Mouse (Mus musculus) c-Kit-positive CD71-negative TER-119-negative erythroid progenitor cells, embryonic 14.5 days (primary cell): ENCODE results near the gene Nlk.

Experiments
- DNase-seq: peaks from one replicate; pipeline ENCODE4 v3.0.0-alpha.2; 2013; ENCODE audit warnings: low read depth

The Nlk gene

DNA sequence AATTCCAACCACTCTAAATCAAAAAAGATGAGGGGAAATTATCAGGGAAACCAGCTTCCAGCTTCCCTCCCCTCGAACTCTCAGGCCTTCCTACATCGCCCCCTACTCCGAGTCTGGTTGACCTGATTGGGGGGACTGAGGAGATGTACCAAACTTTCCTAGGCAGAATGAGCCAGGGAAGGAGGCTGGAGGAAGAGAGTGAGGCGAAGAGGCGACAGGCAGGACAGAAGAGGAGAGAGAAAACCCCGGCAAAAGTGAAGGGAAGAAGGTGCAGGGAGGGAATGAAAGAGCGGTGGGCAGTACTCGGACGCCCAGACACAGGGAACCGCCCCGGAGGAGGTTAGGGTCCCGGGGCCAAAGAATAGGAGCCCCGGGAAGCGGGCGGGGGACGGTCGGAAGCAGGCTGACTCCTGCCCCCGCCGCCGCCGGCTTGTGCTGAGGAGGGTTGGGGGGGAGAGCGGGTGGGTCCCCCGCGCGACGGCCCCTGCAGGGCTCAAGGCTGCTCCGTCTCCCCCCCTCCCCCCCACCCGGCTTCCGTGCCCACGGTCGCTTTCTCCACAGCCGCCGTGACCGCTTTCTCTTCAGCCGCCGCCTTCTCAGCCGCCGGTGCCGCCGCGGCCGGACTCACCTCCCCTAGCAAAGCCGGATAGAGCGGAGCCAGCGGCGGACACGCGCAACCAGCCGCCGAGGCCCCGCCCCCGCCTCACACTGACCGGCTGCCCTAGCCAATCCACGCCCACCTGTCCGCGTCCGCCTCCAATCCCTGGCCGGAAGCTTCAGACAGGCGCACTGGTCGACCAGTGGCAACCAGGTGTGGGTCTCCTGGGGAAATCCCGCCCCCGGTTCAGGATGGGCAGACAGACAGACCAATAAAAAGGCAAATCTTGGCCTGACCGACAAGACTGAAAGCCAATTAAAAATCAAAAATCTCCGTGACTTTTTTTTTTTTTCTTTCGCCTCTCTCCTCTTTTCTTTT is at the start of gene Nlk:
Gene Nlk (minus strand): TSS at position 597 of the 976 bp plus-strand sequence.
- DNase-seq = peak; percentile 97

DNA sequence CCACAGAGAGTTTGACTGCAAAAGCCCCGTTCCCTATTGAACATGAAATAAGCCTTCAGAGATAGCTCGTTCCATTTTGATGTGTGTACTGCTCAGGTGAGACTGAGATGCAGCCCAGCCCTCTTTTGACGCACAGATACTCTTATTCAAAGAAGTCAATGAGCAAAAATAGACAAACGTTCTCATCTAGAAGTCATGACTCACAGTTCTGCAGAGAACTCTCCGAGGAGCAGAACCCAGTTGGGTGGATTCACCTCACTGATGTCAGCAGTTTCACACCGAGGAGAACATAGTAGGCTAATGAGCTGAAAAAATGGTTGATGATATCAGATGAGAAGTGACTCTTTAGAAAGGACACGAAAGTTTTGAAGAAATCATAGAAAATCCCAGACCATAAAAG is 49.1 kb upstream of the Nlk start:
- no peak for DNase-seq

DNA sequence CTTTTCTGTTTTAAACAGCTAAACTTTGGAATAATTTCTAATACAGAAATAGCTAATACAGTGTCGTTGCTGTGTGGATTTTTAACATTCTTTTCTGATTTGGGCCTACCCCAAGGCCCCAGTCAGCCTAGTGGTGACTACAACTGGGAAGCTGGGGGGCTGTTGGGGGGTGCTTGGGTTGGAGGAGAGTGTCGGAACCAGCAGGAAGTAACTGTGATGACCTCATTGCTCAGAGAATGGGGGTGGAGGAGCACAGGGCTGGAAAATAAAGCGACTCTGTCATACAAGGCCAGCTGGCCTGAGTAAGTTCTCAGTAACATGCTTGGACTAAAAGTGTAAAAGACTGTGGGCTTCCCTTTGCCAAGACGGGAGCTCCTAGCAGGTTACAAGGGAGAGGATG is 48.3 kb upstream of the Nlk start:
- DNase-seq = no peak

DNA sequence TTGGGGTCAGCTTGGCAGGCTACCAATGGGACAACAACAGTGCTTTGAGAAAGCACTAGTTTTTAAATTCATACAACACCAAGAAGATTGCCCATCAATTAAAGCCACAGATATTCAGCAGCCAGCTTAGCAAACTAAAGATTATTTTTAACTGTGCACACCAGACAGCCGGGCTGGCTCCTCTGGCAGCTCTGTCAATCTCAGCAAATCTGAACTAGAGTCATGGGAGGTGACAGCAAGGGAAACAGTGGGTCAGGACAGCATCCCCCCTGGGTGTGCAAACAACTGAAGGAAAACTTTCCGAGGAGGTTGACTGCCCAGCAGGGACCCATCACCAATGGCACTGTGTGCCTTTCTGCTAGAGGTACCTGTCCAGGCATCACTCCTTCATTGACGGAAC is 45.3 kb upstream of the Nlk start:
- DNase-seq = no peak

DNA sequence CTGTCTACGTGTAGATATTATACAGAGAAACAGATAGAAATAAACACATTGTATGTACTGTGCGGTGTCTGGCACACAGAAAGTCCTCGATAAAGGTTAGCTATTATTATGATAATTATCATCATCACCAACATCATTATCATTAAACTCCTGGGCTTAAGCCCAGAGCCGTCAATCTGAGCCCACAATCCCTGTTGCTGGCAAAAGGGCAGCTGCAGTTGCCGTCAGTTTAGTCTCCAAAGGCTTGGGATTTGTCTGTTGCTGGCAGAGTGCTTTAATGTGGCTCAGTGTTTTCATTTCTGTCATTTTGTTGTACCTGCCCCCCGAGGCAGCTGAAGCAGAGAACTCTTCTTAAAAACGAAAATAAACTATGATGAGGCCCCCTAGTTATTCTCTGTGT is 44.8 kb upstream of the Nlk start:
- no peak for DNase-seq

DNA sequence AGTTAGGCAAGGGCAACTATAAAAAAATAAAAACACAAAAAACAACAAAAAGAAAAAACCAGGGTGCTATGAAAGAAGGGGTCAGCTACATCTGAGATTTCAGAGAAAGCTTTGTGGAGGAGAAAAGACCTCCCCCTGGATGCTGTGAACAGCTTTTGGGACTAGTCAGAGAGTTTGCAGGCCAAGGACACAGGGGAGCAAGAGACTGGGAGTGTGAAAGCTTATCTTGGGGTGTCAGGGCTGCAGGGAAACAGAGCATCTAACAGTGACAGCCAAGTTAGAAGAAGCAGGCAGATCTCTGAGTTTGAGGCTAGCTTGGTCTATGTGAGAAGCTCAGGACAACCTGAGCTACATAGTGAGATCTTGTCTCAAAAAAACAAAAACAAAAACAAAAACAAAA is 42.2 kb upstream of the Nlk start:
- DNase-seq = no peak

DNA sequence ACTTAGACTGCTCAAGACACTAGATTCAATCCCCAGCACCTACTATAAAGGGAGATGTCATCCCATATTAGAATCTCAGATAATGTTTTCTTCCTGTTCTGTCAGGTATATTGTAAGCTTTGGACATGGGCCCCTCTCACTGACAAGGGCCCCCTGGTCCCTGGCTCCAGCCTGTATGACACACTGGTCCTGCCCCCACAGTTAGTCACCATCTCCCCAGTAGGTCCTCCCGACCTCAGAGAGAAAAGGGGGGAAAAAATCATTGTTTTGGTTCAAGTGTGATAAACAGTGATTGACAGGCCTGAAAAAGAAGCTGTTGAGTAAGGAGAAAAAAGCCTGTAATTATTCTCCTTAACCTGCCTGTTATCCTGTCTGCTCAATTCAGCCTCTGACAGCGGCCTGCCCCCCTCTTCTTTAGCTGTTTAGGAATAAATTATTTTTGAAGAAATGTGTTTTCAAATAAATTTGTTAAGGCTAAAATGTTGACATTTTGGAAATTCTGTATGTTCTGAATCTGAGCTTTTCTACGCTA is 39.8 kb upstream of the Nlk start:
- no peak for DNase-seq

DNA sequence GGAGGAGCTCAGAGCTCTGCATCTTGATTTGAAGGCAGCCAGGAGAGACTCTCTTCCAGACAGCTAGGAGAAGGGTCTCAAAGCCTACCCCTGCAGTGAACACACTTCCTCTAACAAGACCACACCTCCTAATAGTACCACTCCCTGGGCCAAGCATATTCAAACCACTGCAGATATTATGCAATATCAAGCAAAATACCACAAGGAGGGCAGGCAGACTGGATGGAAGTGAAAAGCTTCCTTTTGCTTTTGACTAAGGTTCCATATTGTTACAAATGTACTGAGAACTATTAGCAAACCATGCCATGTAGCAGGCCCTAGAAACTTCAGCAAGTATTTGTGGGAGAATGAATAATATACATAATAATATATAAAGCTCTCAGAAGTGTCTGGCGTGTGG is 38.0 kb upstream of the Nlk start:
- no peak for DNase-seq

DNA sequence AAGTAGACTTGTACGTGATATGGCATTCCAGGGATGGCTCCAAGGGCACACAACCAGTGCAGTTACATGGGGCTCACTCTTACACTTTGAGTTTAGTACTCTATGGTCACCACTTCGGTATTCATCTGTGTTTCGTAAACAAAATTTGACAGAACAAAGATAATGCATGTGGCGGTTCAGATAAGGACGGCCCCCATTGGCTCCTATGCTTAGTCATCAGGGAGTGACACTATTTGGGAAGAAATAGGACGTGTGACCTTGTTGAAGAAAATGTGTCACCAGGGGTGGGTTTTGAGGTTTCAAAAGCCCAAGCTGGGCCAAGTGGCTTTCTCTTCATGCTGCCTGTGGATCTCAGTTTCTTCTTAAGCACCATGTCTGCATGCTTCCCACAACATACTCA is 35.4 kb upstream of the Nlk start:
- no peak for DNase-seq

DNA sequence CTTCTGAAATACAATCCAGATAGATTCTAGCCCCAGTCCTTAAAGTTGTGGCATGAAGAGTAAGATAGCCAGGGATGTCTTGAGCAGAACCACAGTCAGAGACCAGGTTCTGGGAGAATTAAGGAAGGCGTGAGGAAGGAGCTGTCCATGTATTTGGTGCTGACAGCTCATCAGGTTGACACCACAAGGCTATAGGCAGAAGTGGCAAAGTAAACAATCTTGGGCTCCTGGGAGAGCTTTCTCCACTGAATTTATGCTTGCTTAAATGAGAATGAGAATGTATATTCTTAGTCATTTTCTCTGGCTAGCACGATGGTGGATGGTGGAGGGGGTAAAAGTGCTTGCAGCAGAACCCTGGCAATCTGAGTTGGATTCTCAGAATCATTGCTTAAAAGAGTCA is 33.7 kb upstream of the Nlk start:
- peak; percentile 25 for DNase-seq

DNA sequence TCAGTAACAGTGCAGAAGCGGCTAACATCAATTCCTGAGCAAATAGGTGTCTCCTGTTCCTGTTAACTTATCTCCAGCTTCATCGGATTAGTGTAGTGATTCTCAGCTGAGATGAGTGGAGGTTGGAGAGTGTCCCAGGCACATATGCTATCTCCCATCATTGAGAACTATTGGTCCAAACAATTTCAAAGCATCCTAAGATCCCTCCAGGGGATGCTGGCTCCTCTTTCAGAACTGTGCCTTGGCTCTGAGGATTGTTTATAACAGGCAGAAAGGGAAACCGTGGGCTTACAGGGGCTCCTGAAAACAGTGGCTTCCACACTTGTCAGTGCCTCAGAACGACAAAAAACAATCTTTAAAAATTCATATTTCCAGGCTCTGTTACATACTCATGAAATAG is 30.9 kb upstream of the Nlk start:
- DNase-seq = no peak

DNA sequence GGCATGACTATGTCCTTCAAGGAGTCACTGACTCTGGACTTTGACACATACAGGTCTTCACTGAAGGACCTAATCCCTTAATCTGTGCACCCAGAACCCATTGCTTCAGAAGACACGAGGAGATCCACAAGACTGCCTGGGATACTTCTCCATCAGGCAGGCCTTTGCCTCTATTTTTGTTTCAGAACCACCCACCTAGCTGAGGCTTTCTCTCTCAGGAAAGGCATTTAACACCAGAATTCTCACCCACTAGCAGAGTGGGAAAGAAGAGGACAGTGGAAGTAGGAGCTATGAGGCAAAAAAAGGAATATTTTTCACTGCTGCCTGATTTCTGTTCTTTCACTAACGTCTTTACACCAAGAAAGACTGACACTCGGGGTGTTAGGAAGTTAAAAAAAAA is 29.2 kb upstream of the Nlk start:
- DNase-seq = no peak

DNA sequence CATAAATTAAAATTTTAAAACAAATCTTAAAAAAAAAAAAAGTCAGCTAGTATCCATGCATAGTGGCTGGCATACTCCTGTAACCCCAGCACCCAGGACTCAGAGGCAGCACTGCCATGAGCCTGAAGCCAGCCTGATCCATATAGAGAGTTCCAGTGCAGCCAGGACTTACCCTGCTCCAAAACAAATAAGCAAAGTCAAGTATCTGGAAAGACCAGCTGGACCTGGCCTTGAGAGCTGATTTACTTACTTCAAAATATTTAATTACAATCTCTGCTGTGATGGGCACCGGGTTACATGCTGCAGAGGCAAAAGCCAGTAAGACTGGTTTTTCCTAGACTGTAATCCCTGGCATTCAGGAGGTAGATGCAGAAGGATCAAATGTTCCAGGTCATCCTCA is 27.6 kb upstream of the Nlk start:
- no peak for DNase-seq

DNA sequence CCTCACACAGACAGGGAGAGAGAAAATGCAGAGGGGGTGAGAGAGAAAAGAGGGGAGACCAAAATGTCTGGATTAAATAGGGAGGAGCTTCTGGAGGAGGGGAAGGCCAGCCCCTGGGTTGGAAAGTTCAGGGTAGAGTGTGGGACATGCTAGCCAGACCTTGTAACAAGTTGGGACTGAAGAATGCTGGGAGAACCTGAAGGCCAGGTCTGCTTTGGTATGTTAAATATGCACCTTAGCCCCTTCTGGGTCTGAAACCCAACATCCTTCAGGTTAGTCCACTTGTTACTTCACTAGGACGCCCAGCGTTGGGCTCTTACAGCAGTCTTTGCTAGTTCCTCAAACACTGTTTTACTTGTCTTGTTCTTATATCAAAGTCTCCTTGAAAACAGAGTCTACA is 24.2 kb upstream of the Nlk start:
- no peak for DNase-seq

DNA sequence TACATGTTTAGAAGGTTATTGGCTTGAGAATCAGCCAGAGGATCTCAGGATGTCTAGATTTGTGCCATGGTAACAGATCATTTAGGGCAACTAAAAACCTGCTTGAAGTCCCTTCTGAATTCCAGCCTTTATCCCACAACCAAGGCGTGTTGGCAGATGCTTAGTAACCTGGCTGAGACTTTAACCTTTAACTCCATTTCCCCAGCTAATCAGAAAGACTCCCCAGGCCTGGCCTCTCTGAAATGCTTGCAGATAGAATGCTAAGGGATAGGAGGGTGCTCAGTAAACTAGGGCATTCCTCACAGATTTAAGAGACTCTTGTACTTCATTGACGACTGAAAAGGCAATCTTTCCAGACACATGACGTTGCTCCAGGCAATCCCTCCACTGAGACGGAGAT is 20.5 kb upstream of the Nlk start:
- DNase-seq = no peak

DNA sequence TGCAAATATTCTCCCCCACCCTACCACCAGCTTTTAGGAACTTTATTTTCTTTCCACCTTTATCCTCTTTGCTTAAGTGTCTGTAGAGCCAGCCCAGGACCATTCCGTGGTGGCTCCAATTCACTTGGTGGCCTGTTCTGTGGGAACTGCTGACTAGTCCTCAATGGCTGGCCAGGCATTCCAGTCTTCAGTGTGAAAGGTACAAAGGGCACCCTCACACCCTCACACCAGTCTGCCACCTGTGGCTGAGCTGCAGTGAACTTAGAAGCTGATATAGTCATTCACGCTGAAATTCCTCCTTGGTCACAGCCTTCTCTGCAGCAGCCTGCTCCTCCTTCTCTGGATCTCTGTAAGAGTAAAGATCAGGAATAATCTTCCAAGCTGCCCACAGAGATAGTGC is 11.5 kb upstream of the Nlk start:
- no peak for DNase-seq

DNA sequence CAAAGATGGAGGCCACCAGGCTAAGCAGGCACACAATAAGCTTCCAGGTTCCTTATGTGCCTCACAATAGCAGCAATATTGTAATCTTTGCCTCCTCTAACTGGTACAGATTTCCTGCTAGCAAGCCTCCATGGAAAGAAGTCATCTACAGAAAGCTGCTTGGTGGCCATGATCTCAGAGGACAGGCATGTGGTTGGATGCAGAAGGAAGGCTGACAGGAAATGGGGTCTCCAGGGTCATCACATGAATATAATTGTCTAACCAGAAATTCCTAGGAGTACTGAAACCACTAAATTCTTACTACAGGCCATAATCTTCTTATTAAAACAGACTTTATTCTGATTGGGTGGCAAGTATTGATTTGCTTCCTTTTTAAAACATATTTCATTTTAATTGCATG is 8.9 kb upstream of the Nlk start:
- DNase-seq = no peak

DNA sequence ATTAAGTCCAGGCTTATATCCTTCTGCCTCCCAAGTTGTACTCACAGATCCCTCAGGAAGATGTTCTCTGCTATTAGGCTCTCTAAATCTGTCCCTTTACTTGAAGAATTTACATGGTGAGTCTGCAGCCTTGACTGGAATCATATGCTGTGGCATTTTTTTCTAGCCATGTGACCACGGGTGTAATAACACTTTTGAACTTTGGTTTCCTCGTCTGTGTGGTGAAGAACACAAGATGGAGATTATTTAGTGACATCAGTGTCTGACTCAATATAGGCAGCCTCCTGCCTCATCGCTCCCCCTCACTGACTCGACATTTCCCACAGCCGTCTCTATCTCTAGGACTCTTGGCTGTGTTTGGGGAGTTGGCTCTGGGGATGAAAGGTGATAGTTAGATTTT is 5.9 kb upstream of the Nlk start:
- DNase-seq = no peak

DNA sequence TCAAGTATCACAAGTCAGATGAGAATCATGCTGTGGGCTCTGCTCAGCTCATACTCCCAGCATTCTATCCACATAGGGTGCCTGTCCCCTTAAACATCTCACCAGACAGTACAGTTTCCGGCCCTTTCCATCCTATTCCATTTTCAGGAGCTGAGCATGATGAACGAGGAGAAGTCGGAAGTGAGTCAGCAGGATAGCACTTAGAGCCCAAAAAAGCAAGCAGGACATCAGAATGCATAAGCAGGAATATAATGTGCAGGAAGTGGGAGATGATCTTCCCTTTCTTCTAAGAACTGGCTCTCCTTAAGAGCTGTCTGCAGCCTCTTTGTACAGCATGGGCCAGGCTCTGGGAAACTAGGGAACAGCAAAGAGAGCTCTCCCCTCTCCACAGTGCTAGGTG is 5.1 kb upstream of the Nlk start:
- DNase-seq = no peak

DNA sequence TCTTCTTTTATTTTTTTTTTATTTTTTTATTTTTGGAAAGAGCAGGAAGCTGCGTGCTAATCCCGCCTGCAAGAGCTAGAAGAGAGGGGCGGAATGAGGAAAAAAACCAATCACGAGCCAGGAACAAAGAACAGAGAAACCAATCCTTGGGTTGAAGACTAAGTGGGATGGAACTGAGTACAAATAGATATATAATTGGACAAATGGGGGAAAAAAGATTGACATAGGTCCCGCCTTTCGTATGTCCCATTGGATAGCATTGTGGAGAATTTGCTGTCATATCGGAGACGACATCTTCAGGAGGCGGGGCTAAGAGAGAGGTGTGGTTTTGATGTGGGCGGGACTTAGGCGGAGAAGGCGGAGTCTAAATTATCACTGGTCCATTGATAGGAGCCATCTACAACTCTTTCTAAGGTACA is 589 bp upstream of the Nlk start:
- peak; percentile 89 for DNase-seq

DNA sequence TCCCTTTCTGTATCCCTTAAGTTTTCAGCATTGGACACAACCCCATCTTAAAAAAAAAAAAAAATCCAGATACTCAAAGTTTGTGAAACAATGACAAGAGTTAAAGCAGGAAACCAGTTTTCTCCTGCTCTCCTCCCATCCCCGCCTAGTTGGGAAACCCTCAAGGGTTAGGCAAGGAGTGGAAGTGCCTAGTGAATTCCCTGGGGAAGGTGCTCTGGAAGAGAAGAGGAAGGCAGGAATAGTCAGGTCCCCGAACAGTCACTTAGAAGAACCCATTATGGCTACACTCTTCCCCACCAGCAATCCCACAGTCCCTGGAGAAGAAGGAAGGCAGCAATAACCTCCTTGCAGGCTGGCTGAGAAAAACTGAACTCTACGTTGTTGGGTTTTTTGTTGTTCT is 2.9 kb downstream of the Nlk start:
- no peak for DNase-seq

DNA sequence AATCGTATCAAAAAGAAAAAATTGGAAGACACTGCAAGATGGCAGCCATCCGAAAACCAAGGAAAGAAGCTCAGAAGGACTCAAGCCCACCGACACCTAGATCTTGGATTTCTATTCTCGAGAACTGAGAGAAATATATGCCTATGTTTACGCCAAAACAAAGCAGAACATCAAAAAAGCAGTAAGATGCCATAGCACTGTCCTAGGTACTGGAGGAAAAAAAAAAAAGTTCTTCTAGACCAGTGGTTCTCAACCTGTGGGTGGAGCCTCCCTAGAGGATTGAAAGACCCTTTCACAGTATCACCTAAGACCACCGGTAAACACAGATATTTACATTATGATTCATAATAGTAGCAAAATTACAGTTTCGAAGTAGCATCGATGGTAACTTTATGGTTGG is 3.9 kb downstream of the Nlk start:
- no peak for DNase-seq

DNA sequence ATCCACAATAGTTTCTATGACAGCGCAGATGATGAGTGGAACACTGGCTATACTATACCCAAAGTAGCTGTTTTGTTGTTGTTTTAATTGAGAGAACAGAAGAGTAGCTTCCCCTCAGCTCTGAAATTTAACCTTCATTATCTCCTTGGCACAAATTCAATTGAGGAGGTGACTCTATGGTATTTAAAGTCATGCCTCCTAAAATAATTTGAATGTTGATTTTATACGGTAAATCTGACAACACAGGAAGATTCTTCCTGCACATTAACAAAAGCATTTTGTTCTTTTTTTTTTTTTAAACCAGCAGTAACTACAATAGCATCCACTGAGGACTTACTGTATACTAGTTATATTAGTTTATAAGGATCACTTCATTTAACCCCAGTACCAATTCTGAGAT is 6.0 kb downstream of the Nlk start:
- no peak for DNase-seq

DNA sequence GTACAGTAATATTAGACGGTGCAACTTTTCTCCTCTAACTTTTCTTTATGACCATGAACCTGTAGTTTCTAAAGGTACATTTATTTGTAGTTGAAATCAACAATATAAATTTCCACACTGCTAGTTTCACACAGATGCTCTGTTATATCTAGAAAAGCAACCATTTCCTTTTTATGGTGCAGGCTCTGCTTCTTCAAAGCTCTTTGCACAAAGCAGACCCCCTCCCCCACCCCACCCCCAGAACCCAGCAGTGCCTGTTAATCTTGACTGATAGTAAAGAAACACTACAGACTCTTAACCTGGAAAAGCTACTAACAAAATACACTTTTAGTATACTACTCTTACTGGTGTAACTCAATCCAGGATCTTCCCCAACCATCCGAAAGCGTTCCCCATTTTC is 6.6 kb downstream of the Nlk start:
- no peak for DNase-seq
